Mouse (Mus musculus): ENCODE measurements around the gene Edc4.

DNA sequence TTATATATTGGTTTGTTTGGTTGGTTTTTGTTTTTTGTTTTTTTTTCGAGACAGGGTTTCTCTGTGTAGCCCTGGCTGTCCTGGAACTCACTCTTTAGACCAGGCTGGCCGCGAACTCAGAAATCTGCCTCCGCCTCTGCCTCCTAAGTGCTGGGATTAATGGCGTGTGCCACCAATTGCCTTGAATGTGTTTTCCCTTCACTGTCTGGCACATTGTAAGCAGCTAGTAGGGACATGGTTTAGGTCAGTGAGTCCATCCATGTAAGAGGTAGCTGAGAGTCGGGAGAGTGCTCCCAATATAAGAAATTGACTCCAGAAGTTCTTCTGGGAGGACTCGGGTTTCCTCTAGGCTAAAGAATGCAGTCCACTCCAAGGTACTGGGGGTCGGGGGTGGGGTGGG is 26.4 kb upstream of the Edc4 start:
- no peak for TF ChIP-seq POLR2A (IDR thresholded peaks at IDR 0.05; ENCODE audit: control insufficient read depth, extremely low read depth, insufficient read depth, low read length, poor library complexity)
- TF ChIP-seq CTCF (IDR thresholded peaks at IDR 0.05; ENCODE audit: borderline replicate concordance, control insufficient read depth, extremely low read depth, insufficient read depth, low read length, poor library complexity) = no peak

Data from thymus, adult 2 months (tissue).